Mouse (Mus musculus) adrenal gland, adult (tissue): ENCODE measurements around the gene Mpnd.

Source experiments
- DNase-seq, 2 experiments: peaks; one replicate each; pipeline ENCODE4 v3.0.0; 2022 to 2023; ENCODE audit warnings: low spot score in 1 of 2; ENCODE audit not compliant: inconsistent age in 2 of 2

The Mpnd gene

DNA sequence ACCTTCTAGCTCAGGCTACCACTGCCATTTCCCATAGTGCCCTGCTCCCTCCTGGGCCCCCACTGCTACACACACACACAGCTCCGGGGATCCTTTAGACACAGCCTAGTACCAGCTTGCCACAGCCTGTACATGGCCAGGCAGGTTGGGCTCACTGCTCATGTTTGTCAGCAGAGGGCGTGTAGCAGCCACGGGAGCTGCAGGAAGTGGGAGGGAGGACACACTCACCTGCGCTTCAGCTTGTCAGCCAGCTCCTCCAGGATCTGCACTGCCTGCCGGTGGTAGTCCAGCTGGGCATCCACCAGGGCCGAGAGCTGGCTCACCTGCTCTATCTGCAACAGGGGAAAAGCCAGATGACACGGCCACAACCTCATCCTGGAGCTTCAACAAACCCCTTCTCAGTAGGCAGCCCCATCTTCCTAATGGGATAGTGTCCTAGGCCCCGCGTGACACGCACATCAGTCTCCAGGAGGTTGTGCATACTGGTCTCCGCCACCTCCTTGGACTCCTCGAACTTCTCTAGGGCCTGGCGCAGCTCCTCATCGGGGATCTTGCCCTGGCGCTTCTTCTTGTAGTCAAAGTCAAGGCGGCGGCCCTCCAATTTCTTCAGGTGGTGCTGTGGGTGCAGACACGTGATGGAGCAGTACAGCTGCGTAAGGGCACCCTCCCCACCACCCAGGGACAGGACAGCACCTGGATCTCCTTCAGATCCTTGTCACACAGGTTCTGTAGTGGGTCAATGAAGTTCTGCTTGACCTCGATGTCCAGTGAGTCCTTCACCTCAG, 13.0 kb downstream of the Mpnd start:
- DNase-seq = peak; percentile 60 to 78

DNA sequence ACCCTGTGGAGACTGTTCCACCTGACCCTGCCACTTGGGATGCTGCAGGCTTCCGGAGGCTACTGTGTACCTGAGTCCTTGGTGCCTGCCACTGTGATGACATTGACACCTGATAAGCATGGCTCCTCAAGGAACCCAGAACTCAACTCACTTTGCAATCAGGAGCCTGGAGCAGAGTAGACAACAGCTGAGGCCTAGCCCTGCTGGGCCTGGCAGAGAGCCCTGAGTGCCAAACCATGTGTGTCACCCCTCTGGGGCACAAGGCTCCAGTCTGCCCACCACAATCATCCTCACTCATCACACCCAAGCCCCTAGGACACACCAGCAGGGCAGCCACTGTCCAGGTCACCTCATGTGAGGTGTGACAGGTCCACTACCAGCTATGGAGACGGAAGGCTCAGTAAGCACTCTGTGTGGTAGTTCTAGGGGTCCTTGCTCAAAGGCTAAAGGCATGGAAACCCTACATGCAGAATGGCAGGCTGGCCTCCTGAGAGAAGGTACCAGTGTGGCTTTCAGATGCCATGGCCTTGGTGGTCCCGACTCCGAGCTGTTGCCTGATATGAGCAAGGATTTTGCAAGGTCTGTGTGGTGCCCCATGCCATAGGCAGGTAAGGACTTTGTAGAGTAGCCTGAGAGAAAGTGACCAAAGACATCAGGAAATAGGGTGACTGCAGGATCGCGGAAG, 15.0 kb downstream of the Mpnd start:
- peak in 1 of 2 experiments; percentile 47 for DNase-seq

- peak in 1 of 2 experiments; percentile 38 for DNase-seq
These were observed 15.8 kb downstream of the Mpnd start for GRCm38 (mm10) chr17:56021161-56021910.

DNA sequence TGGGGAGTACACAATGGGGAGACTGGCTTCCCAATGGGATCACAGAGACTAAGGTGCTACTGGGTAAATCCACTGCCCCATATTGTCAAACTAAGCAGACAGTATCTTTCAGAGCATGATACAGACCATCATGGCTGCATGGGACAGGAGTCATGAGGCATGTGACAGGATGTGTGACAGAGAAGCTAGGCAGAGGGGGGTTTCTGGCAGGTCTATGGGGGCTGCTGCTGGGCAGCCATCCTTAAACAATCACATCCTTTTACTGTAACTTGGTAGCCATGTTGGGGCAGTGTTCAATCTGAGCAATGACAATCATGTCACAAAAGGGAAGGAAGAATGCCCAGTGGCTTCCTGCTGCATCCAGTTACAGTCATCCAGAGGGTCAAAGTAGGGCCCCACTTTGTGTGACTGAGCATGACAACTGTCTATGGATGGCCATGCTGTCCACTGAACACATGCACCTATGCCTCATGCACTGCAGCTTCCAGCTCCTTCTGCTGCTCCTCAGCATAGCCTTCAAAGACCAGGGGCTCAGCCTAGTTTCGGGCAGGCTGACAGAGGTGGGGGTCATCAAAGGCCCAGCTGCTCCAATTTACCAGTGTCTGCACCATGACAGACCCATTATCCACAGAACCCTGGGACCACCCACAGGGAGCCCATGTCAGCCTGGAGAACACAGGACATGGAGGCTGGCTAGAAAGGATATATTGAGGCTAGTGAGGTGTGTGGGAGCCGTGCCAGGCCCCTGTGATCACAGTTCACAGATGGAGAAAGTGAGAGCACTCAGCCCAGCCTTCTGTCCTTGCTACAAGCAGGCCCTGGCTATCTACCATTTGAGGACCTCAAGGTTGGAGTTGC, 16.8 kb downstream of the Mpnd start:
- peak; percentile 33 to 54 for DNase-seq

DNA sequence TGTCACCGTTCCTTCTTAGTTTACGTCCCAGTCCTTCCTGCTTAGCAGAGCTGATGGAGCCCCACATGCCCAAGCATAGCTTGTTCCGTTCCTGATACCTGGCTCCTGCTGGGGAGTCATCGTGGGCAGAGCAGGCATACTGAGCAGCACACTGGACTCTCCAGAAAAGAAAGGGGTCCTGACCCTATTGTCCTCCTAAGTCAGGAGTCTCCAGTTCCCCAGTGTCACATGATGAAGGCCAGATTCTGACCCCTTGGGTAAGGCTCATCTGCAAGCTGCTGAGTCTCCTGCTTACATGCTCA, 17.4 kb downstream of the Mpnd start:
- DNase-seq = peak in 1 of 2 experiments; percentile 78

GRCm38 (mm10) chr17:56023386-56023785, 17.9 kb downstream of the Mpnd start:
- DNase-seq = peak in 1 of 2 experiments; percentile 64

DNA sequence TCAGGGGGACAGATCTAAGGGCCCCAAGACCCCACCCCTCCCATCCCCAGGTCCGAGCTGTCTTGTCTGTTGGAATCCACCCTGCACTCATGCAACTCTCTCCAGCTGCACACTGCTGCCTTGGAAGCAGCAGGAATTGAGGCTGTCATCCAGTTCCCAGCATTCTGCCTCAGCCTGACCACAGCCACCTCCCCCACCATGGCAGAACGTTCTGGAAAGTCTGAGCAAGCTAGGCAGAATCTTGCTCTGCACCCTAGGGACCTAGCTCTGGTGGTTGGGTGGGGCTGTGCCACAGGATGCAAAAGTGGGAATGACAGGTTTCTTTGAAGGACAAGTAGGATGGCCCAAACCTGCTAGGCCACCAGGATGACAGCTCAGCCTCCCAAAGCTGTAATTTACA, 19.0 kb downstream of the Mpnd start:
- peak in 1 of 2 experiments; percentile 32 for DNase-seq

GRCm38 (mm10) chr17:56024931-56025330, 19.4 kb downstream of the Mpnd start:
- DNase-seq = peak in 1 of 2 experiments; percentile 39

- DNase-seq = peak; percentile 41 to 68
These were observed 20.8 kb downstream of the Mpnd start for GRCm38 (mm10) chr17:56026303-56026702.

DNA sequence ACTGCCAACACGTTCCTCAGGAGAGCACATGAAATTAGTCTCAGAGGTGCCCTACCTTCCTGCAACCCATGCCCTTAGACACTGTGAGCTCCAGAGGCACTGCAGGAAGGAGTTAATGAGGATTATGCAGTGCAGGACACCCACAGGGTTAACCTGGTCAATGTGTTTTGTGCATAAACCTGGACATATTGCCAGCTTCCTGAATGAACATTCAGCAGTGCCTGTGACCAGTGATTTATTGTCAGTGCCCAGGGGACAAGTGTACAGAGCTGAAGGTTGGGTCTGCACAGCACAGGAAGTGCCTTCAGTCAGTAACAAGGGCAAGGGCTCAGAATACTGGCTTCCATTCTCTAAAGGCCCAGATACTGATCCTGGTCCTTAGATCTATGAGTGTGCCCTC, 21.4 kb downstream of the Mpnd start:
- DNase-seq = peak; percentile 63 to 77

DNA sequence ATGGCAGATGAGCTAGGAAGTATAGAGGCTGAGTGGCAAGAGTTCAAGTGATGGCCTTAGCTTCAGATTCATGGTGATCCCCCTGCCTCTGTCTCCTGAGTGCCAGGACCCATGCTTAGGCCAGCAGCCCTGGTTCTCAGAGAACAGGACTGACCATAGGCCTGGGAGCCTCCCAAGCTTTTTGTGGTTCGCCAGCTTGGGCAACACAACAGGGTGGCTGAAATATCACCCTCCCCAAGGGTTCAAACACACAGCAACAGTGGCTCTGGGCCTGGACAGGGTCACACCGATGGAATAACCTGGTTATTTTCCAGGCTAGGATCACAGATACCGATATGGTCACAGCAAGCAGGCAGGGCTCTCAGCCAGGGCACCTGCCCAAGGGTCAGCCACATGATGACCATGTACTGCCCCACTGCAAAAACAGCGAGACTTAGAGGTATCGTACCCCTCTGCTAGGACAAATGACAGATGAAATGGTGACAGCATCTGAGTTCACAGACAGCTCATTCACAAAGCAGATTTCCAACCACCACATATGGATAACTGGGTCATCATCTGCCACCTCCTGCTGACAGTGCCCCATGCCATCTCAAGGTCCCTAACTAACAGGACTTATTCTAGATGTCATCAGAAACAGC, 22.4 kb downstream of the Mpnd start:
- DNase-seq = peak; percentile 46 to 59

GRCm38 (mm10) chr17:56030238-56030870, 24.8 kb downstream of the Mpnd start:
- peak in 1 of 2 experiments; percentile 54 for DNase-seq

DNA sequence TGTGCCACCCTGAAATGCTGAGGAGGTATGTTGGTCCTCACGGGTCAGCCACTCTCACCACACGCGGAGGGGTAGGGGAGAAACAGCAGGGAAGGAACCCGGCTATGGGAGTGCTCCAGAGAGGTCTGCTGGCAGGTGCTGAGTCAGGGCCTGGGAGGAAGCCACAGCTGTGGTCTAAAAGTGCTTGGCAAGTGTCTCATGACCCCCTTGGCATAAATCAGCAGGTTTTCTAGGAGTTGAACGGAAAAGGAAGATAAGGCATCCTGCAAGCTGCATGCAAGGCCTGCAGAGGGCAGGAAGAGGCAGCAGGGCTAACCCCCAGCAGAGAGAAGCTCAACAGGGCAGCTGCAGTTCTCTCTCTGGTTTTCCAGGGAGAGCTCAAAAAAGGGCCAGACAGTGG, 25.4 kb downstream of the Mpnd start:
- DNase-seq = peak; percentile 78 to 82

DNA sequence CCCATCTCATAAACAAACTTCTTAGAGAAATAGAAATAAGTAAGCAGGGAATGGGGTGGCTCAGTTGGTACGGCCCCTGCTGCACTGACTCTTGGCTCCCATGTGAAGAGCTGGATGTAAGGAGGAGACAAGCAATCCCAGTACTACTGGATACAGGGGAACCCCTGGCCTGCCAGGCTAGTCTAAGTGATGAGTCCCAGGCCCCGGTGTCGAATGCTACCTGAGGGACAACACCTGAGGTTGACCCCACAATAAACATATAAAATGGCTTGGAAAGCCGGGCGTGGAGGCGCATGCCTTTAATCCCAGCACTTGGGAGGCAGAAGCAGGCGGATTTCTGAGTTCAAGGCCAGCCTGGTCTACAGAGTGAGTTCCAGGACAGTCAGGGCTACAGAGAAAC, 25.9 kb downstream of the Mpnd start:
- DNase-seq = no peak

GRCm38 (mm10) chr17:56032127-56032733, 26.7 kb downstream of the Mpnd start:
- peak in 1 of 2 experiments; percentile 59 for DNase-seq

DNA sequence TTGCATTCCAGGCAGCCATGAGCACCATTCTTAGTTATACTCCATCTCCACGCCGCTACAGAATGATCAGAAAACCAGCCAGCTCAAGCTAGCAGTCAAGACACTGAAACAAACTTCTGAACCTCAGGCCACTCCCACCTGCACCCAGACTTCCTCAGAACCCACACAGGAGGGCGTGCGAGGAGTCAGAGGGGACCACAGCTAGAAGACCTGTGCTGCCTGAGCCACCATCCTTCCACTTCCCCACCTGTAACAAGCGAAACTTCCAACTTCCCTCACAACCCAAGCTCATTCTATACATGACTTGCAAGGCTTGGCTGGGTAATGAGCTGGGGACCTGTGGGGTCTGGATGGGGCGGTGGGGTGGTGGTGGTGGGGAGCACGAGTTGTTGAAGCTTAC, 27.3 kb downstream of the Mpnd start:
- DNase-seq = peak in 1 of 2 experiments; percentile 41

- DNase-seq = peak in 1 of 2 experiments; percentile 52
These were observed 28.7 kb downstream of the Mpnd start for GRCm38 (mm10) chr17:56034040-56034725.

GRCm38 (mm10) chr17:56034726-56035100, 29.2 kb downstream of the Mpnd start:
- peak in 1 of 2 experiments; percentile 46 for DNase-seq

GRCm38 (mm10) chr17:56035216-56035615, 29.7 kb downstream of the Mpnd start:
- DNase-seq = no peak
